Mouse (Mus musculus) midbrain, embryonic 11.5 days (tissue): ENCODE data around the gene 2610528J11Rik. TPM values are rescaled to one million over a fixed set of nuclear protein-coding genes. Genes with fewer than 3 reads are reported as not detected.
"Not testable (repeated sequence)": the region's sequence is repeated elsewhere in the genome, so short reads cannot be mapped to it uniquely, and the experiment has no call there.

Source experiments
- ATAC-seq: fragments of 200-750 bp; cut with Nextera tagmentation; 2 replicates; pipeline ENCODE4 v1.8.0; 2017; ENCODE audit warnings: moderate TSS enrichment, moderate library complexity; ENCODE audit not compliant: low FRiP score
- DNase-seq: peaks from one replicate; pipeline ENCODE4 v3.0.0; 2015; ENCODE audit warnings: low spot score; ENCODE audit errors: missing footprints
- H3K27ac ChIP-seq: fragments of 300-500 bp; sonication (generic); 2 replicates; pipeline ENCODE4 v1.5.1; 2014; ENCODE audit warnings: low read depth, low read length
- H3K27me3 ChIP-seq: fragments of 300-500 bp; sonication (generic); 2 replicates; pipeline ENCODE4 v1.6.1; 2014; ENCODE audit warnings: mild to moderate bottlenecking, low read length, moderate library complexity, mixed read lengths; ENCODE audit not compliant: control insufficient read depth, insufficient read depth
- H3K36me3 ChIP-seq: fragments of 300-500 bp; sonication (generic); 2 replicates; pipeline ENCODE4 v1.6.1; 2014; ENCODE audit warnings: mild to moderate bottlenecking, low read length, moderate library complexity, mixed read lengths; ENCODE audit not compliant: control insufficient read depth, insufficient read depth
- H3K4me1 ChIP-seq: fragments of 300-500 bp; sonication (generic); 2 replicates; pipeline ENCODE4 v1.6.1; 2014; ENCODE audit warnings: low read length; ENCODE audit not compliant: control insufficient read depth, insufficient read depth
- H3K4me2 ChIP-seq: fragments of 300-500 bp; sonication (generic); 2 replicates; pipeline ENCODE4 v1.6.1; 2014; ENCODE audit warnings: mild to moderate bottlenecking, moderate library complexity
- H3K4me3 ChIP-seq: fragments of 300-500 bp; sonication (generic); 2 replicates; pipeline ENCODE4 v1.5.1; 2014; ENCODE audit warnings: low read depth, low read length
- H3K9ac ChIP-seq: fragments of 300-500 bp; sonication (generic); 2 replicates; pipeline ENCODE4 v1.6.1; 2014; ENCODE audit warnings: low read length
- H3K9me3 ChIP-seq: fragments of 300-500 bp; sonication (generic); 2 replicates; pipeline ENCODE4 v1.6.1; 2016; ENCODE audit warnings: low read length; ENCODE audit not compliant: control insufficient read depth
- WGBS: fragments of 180-500 bp; shearing (Covaris S2); extraction: QIAGEN DNeasy Blood & Tissue Kit; methylation state at CpG from one replicate; pipeline ENCODE4 v1.1.7; 2014; 5-methylcytosine and 5-hydroxymethylcytosine counted together
- polyA plus RNA-seq: library from polyadenylated mRNA; unstranded; fragments of >200 nt; fragmentation: Nextera tagmentation; extraction: Ambion mirVana; gene quantifications from 2 replicates; pipeline ENCODE4 v1.2.1, GENCODE M21; 2014

Gene 2610528J11Rik
- polyA plus RNA-seq, 1 experiment from 2014 or later, result 0.42 TPM

DNA sequence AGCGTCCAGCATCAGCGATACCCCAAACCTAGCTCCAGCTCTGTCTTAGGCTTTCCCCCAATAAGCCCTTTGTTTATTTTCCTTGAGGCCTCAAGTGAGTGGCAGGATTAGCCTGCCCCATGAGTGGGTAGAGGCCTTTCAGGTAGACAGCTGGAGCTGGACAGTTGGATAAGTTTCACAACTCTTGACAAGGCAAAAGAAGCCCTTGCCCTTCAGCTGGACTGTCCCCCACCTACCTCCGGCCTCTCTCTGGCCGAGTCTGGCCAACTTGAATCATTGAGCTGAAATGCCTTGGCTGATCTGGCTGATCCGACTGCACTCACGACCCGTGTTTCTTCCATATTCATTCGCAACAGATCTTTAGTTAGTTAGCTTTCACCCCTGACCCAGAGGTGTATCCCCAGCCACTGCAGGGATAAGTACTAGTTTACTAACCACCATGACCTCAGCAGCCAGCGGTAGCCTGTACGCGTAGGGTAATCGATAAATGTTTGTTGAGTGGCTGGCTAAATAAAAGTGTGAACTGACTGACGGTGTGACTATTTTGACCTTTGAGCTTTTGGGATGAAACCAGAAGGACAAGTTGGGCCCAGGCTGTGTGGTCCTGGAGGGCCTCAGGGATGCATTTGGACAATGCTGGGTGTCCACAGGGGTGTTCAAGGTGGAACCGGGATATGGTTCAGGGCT lies 17.8 kb downstream of the 2610528J11Rik start:
- H3K36me3 ChIP-seq, result no peaks in the 10 kb centered on the region
- H3K9ac ChIP-seq, result no peak overlapping the region
- WGBS, result 74% methylated on average over 14 of the region's 14 CpGs
- H3K27ac ChIP-seq, result no peak overlapping the region
- H3K27me3 ChIP-seq, result no peaks in the 10 kb centered on the region; the same call in 1 of the 2 replicates
- DNase-seq, result peak; percentile 82
- no peak overlapping the region for H3K4me3 ChIP-seq
- no peaks in the 10 kb centered on the region for H3K9me3 ChIP-seq
- peaks cover 12% of the 10 kb centered on the region; the same call in 1 of the 2 replicates for H3K4me1 ChIP-seq
- H3K4me2 ChIP-seq, result no peak overlapping the region
- ATAC-seq, result no peak

DNA sequence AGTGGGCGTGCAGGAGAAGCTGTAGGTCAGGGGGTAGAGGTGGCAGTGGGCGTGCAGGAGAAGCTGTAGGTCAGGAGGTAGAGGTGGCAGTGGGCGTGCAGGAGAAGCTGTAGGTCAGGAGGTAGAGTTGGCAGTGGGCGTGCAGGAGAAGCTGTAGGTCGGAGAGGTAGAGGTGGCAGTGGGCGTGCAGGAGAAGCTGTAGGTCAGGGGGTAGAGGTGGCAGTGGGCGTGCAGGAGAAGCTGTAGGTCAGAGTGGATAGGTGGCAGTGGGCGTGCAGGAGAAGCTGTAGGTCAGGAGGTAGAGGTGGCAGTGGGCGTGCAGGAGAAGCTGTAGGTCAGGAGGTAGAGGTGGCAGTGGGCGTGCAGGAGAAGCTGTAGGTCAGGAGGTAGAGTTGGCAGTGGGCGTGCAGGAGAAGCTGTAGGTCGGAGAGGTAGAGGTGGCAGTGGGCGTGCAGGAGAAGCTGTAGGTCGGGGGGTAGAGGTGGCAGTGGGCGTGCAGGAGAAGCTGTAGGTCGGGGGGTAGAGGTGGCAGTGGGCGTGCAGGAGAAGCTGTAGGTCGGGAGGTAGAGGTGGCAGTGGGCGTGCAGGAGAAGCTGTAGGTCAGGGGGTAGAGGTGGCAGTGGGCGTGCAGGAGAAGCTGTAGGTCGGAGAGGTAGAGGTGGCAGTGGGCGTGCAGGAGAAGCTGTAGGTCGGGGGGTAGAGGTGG lies 20.8 kb downstream of the 2610528J11Rik start:
- 92% methylated on average over 22 of the region's 23 CpGs for WGBS
- ATAC-seq, DNase-seq: not testable (repeated sequence)

DNA sequence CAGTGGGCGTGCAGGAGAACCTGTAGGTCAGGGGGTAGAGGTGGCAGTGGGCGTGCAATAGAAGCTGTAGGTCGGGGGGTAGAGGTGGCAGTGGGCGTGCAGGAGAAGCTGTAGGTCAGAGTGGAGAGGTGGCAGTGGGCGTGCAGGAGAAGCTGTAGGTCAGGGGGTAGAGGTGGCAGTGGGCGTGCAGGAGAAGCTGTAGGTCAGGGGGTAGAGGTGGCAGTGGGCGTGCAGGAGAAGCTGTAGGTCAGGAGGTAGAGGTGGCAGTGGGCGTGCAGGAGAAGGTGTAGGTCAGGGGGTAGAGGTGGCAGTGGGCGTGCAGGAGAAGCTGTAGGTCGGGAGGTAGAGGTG lies 21.3 kb downstream of the 2610528J11Rik start:
- not testable (repeated sequence) for H3K27me3 ChIP-seq, H3K27ac ChIP-seq, H3K36me3 ChIP-seq, H3K4me3 ChIP-seq, H3K4me2 ChIP-seq, H3K9me3 ChIP-seq, H3K4me1 ChIP-seq, ATAC-seq, H3K9ac ChIP-seq
- WGBS, result 87% methylated on average over 10 of the region's 10 CpGs
- DNase-seq, result peak; percentile 88

More for the DNA sequence above, 20.8 kb downstream of the 2610528J11Rik start:
- H3K9ac ChIP-seq, H3K27me3 ChIP-seq, H3K4me2 ChIP-seq, H3K9me3 ChIP-seq, H3K4me3 ChIP-seq, H3K27ac ChIP-seq, H3K4me1 ChIP-seq, H3K36me3 ChIP-seq: not testable (repeated sequence)

DNA sequence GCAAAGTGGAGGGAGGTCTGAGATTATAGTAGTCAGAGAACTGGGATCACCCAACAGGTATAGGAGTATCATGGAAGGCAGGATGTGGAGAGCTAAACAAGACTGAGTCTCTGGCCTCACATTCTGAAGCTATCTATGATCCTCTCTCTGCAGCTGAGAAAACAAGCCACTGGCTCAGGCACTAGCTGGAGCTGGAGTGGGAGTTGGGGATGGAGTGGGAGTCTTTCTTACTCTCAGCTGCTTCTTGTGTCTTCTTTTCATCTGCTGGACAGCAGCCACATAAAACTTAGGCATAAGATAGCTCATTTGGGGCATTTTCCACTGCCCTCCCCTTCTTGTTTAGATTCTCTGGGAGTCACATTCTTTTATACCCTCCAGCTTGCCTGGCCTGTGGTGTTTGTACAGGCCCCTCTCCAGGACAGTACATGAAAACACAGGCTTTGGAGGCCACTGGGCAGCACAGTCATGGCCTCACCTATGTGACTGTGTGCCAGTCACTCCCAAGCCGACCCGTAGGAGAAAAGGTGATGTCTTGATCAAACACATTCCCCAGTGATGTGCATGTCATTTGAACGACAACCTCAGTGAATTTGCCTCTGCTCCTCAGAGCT lies 26.3 kb downstream of the 2610528J11Rik start:
- 83% methylated on average over 3 of the region's 3 CpGs for WGBS

DNA sequence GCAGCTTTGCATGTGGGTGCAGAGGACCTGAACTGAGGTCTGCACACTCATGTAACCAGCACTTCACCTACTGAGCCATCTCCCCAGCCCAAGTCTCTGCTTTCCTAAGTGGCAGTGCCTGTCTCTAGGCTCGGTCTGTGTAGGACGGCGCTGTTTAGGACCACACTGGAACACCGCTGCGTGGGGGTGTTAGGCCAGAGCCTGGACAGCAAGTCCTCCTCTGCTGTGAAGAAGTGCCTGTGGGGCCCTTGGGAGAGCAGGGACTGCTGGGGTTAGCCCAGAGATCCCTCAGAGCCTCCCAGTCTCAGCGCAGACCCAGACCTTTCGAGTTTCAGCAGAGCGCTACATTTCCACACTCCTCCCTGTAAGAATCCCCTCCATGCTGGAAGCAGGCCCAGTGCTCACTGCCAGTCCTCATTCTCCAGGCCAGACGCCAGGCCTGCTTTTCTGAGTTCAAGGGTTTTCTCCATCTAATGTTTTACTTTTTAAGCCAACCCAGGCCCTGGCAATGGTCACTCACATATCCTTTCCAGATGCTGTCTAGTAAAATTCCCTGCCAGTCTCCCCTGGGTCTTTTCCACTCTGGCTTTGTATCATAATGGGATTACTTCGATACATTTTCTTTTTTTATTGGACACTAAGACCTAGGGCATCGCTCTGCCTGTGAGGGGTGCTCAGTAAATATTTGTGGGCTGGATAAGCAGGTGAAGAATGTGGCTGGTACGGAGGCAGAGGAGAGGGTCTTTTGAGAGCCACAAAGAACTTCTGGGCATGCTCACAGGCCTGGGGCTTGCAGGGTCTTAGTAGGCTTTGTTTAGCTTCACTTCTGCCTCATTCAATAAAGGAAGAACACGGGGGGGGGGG lies 37.5 kb downstream of the 2610528J11Rik start:
- no peak overlapping the region for H3K4me3 ChIP-seq
- ATAC-seq (peak; percentile 33; the same call in 1 of the 2 replicates), DNase-seq (peak; percentile 83)
- H3K4me1 ChIP-seq, result no peaks in the 10 kb centered on the region
- no peaks in the 10 kb centered on the region for H3K9me3 ChIP-seq
- H3K9ac ChIP-seq, result no peak overlapping the region
- WGBS, result 71% methylated on average over 13 of the region's 13 CpGs
- no peaks in the 10 kb centered on the region for H3K27me3 ChIP-seq
- H3K36me3 ChIP-seq, result no peaks in the 10 kb centered on the region
- H3K4me2 ChIP-seq, result no peak overlapping the region
- H3K27ac ChIP-seq, result no peak overlapping the region; the same call in 1 of the 2 replicates

More for the DNA sequence above, 26.3 kb downstream of the 2610528J11Rik start:
- ATAC-seq, result no peak
- no peak overlapping the region for H3K9ac ChIP-seq
- peak; percentile 73 for DNase-seq
- H3K36me3 ChIP-seq, result no peaks in the 10 kb centered on the region
- no peaks in the 10 kb centered on the region for H3K4me1 ChIP-seq
- no peaks in the 10 kb centered on the region for H3K9me3 ChIP-seq
- H3K27me3 ChIP-seq, result no peaks in the 10 kb centered on the region
- H3K27ac ChIP-seq, result no peak overlapping the region
- H3K4me3 ChIP-seq, result no peak overlapping the region
- no peak overlapping the region for H3K4me2 ChIP-seq

DNA sequence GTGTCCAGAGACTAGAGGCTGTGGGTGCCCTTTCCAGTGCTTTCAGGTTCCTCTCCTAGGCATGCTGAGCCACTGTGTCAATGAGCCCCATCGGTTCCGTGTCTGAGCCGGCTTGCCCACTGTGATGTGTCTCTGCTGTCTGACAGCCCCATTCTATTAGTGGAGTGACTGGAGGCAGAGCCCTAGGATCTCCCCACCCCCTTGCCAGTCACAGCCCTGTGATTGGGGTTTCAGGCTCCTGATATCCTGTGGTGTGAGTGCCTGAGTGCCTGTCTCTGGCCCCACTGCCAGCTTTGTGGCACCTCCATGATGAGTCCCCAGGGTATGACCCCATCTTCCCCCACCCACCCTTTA lies 38.1 kb downstream of the 2610528J11Rik start:
- 11% methylated on average over 3 of the region's 3 CpGs for WGBS
- Histone ChIP-seq H3K4me3 (no peak overlapping the region), H3K9ac (no peak overlapping the region), H3K36me3 (no peaks in the 10 kb centered on the region), H3K4me2 (no peak overlapping the region), H3K27ac (no peak overlapping the region), H3K27me3 (no peaks in the 10 kb centered on the region), H3K4me1 (no peaks in the 10 kb centered on the region), H3K9me3 (no peaks in the 10 kb centered on the region)
- DNase-seq, result peak; percentile 83
- ATAC-seq, result peak; percentile 51; the same call in 1 of the 2 replicates

DNA sequence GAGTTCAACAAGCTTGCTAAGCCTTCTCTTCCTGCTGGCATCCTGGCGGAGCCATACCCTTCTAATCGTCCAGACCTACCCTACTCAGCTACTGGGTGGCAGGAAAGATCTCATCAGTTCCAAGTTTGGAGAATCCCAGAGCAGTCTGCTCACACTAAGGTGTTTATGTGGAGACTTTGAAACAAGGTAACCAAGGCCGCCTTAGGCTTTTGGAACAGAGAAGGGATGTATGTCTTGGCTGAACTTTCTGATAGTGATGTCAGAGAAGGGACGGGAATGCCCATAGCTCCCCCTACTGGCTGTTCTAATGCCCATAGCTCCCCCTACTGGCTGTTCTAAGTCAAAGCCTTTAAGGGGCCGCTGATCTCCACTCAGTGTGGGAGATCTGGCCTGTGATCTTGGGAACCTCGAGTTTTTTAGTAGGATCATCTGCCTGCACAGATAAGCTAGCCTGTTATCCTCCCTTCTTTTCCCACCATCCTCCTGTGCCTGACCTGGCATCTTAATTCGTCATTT lies 39.4 kb downstream of the 2610528J11Rik start:
- 36% methylated on average over 7 of the region's 7 CpGs for WGBS
- H3K4me3 ChIP-seq, result no peak overlapping the region
- H3K27ac ChIP-seq, result no peak overlapping the region
- no peak overlapping the region for H3K4me2 ChIP-seq
- no peak overlapping the region for H3K9ac ChIP-seq
- H3K27me3 ChIP-seq, result no peaks in the 10 kb centered on the region
- DNase-seq (peak; percentile 90), ATAC-seq (no peak)
- H3K36me3 ChIP-seq, result no peaks in the 10 kb centered on the region
- no peaks in the 10 kb centered on the region for H3K9me3 ChIP-seq
- no peaks in the 10 kb centered on the region for H3K4me1 ChIP-seq

DNA sequence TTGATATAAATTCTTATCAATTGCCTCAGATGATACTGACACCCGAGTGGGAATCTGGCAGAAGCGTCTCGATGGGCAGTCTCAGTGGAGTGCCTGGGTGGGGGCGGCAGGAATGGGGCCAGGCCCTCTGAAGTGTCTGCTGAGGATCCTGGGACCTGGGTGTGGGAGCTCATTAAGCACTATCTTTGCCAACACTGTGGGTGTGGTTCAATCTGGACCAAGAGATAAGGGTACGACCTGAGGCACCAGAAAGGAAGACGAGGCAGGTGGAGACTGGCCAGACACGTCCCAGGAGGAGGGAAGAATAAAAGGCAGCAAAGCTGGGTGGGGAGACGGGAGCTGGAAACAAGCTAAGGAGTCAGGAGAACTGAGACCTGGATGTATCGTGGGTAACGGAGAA lies 41.9 kb downstream of the 2610528J11Rik start:
- H3K27me3 ChIP-seq, result no peaks in the 10 kb centered on the region
- H3K9me3 ChIP-seq, result no peaks in the 10 kb centered on the region
- H3K4me3 ChIP-seq, result no peak overlapping the region
- DNase-seq (peak; percentile 8), ATAC-seq (no peak)
- no peaks in the 10 kb centered on the region for H3K4me1 ChIP-seq
- no peak overlapping the region for H3K27ac ChIP-seq
- no peaks in the 10 kb centered on the region for H3K36me3 ChIP-seq
- H3K4me2 ChIP-seq, result no peak overlapping the region
- no peak overlapping the region for H3K9ac ChIP-seq
- WGBS, result 77% methylated on average over 10 of the region's 10 CpGs
